Mouse (Mus musculus) bone marrow, adult 2 months (tissue): ENCODE measurements around the gene Slc12a3. TPM values are rescaled to one million over a fixed set of nuclear protein-coding genes. Genes with fewer than 3 reads are reported as not detected.

Experiments used
- H3K27ac ChIP-seq: fragments of 200-500 bp; 2 replicates; pipeline ENCODE4 v1.5.1; 2012; ENCODE audit warnings: low read depth, mild to moderate bottlenecking, control low read depth, inconsistent platforms, low read length; ENCODE audit not compliant: control insufficient read depth, poor library complexity, insufficient read depth
- H3K4me1 ChIP-seq: fragments of 200-500 bp; 2 replicates; pipeline ENCODE4 v1.6.1; 2011; ENCODE audit warnings: low read length; ENCODE audit not compliant: control insufficient read depth, insufficient read depth
- H3K4me3 ChIP-seq: fragments of 200-500 bp; replicated peaks from 2 replicates; pipeline ENCODE3; 2011; ENCODE audit warnings: mild to moderate bottlenecking, low read depth, low read length, control low read depth; ENCODE audit not compliant: control insufficient read depth
- CTCF ChIP-seq: fragments of 200-500 bp; IDR thresholded peaks from 2 replicates; pipeline ENCODE4 v1.5.1; 2011; ENCODE audit warnings: low read length, control low read depth; ENCODE audit not compliant: control insufficient read depth, insufficient read depth
- POLR2A ChIP-seq: fragments of 200-500 bp; IDR thresholded peaks from 2 replicates; pipeline ENCODE4 v1.6.1; 2011; ENCODE audit warnings: low read depth, mild to moderate bottlenecking, control low read depth, low read length, borderline replicate concordance; ENCODE audit not compliant: control insufficient read depth
- WGBS: fragments of 180-500 bp; shearing (Covaris S2); methylation state at CpG from one replicate; pipeline ENCODE4 v1.1.7; 2018; 5-methylcytosine and 5-hydroxymethylcytosine counted together
- polyA plus RNA-seq: library from polyadenylated mRNA; stranded (reverse); fragments of >200 nt; gene quantifications from 2 replicates; pipeline ENCODE4 v1.2.4, GENCODE M21; 2011; ENCODE audit warnings: low replicate concordance; ENCODE audit not compliant: missing spikeins, insufficient read depth, insufficient read length

Gene Slc12a3
- 4.4 and 11.8 TPM in 2 replicates for polyA plus RNA-seq

- H3K4me1 ChIP-seq = peaks cover 1% of the 10 kb centered on the region; the same call in 1 of the 2 replicates
These were observed at the start of gene Slc12a3 for GRCm38 (mm10) chr8:94328932-94329728. Gene Slc12a3, plus strand, starts transcription at chr8:94329201.

GRCm38 (mm10) chr8:94280001-94280613 is 48.9 kb upstream of the Slc12a3 start:
- no peak overlapping the region for H3K4me3 ChIP-seq
- WGBS = 74% methylated on average over 5 of the region's 5 CpGs
- H3K4me1 ChIP-seq = peaks cover 1% of the 10 kb centered on the region
- TF ChIP-seq POLR2A = no peak
- TF ChIP-seq CTCF = no peak
- H3K27ac ChIP-seq = no peak overlapping the region

More at GRCm38 (mm10) chr8:94328932-94329728, at the start of gene Slc12a3:
- peak within 1 kb of the TSS; percentile 56 for H3K27ac ChIP-seq
- no peak for TF ChIP-seq CTCF
- peak; percentile 20; the same call in 1 of the 2 replicates for TF ChIP-seq POLR2A
- WGBS = 63% methylated on average over 21 of the region's 21 CpGs
- no peak within 1 kb of the TSS for H3K4me3 ChIP-seq

GRCm38 (mm10) chr8:94282453-94282985 is 46.5 kb upstream of the Slc12a3 start:
- Histone ChIP-seq H3K4me1 (peaks cover 1% of the 10 kb centered on the region), H3K27ac (no peak overlapping the region), H3K4me3 (no peak overlapping the region)
- no peak for TF ChIP-seq POLR2A
- TF ChIP-seq CTCF = no peak
- 90% methylated on average over 3 of the region's 3 CpGs for WGBS

GRCm38 (mm10) chr8:94284204-94284603 is 44.8 kb upstream of the Slc12a3 start:
- H3K4me3 ChIP-seq = no peak overlapping the region
- H3K27ac ChIP-seq = no peak overlapping the region
- WGBS = 82% methylated on average over 7 of the region's 7 CpGs
- TF ChIP-seq CTCF (no peak), POLR2A (no peak)
- peaks cover 1% of the 10 kb centered on the region for H3K4me1 ChIP-seq

GRCm38 (mm10) chr8:94290606-94291005 is 38.4 kb upstream of the Slc12a3 start:
- 40% methylated on average over 5 of the region's 5 CpGs for WGBS
- no peak for TF ChIP-seq POLR2A
- TF ChIP-seq CTCF = no peak
- H3K27ac ChIP-seq = no peak overlapping the region
- no peaks in the 10 kb centered on the region; the same call in 1 of the 2 replicates for H3K4me1 ChIP-seq
- H3K4me3 ChIP-seq = no peak overlapping the region

- 86% methylated on average over 6 of the region's 6 CpGs for WGBS
- no peak overlapping the region for H3K4me3 ChIP-seq
These were observed 36.9 kb upstream of the Slc12a3 start for GRCm38 (mm10) chr8:94292072-94292471.

GRCm38 (mm10) chr8:94292626-94293025 is 36.4 kb upstream of the Slc12a3 start:
- Histone ChIP-seq H3K4me1 (no peaks in the 10 kb centered on the region; the same call in 1 of the 2 replicates), H3K27ac (no peak overlapping the region), H3K4me3 (no peak overlapping the region)
- no peak for TF ChIP-seq CTCF
- no peak for TF ChIP-seq POLR2A
- WGBS = 92% methylated on average over 8 of the region's 8 CpGs

More at GRCm38 (mm10) chr8:94292072-94292471, 36.9 kb upstream of the Slc12a3 start:
- Histone ChIP-seq H3K27ac (no peak overlapping the region), H3K4me1 (no peaks in the 10 kb centered on the region; the same call in 1 of the 2 replicates)
- no peak for TF ChIP-seq CTCF
- no peak for TF ChIP-seq POLR2A

GRCm38 (mm10) chr8:94295687-94296086 is 33.3 kb upstream of the Slc12a3 start:
- no peak for TF ChIP-seq CTCF
- TF ChIP-seq POLR2A = no peak
- Histone ChIP-seq H3K4me1 (no peaks in the 10 kb centered on the region; the same call in 1 of the 2 replicates), H3K27ac (no peak overlapping the region), H3K4me3 (no peak overlapping the region)
- 56% methylated on average over 6 of the region's 6 CpGs for WGBS
